Mouse (Mus musculus): Measurements from ENCODE around the gene Zfp503.

The Zfp503 gene

GRCm38 (mm10) chr14:21989291-21989913 lies at the start of gene Zfp503:
Zfp503 (minus strand) TSS chr14:21989601.
- DNase-seq = peak; percentile 81 to 86

- no peak for DNase-seq
Observed at GRCm38 (mm10) chr14:22037498-22038131, 48.2 kb upstream of the Zfp503 start.

GRCm38 (mm10) chr14:22036802-22037497 lies 47.5 kb upstream of the Zfp503 start:
- DNase-seq = no peak

GRCm38 (mm10) chr14:22036338-22036737 lies 46.9 kb upstream of the Zfp503 start:
- DNase-seq = no peak

GRCm38 (mm10) chr14:22035900-22036299 lies 46.5 kb upstream of the Zfp503 start:
- no peak for DNase-seq

- DNase-seq = no peak
Observed at GRCm38 (mm10) chr14:22023533-22023932, 34.1 kb upstream of the Zfp503 start.

- peak; percentile 59 to 71 for DNase-seq
Observed at GRCm38 (mm10) chr14:22020885-22021284, 31.5 kb upstream of the Zfp503 start.

- peak in 1 of 2 experiments; percentile 30 for DNase-seq
Observed at GRCm38 (mm10) chr14:22019949-22020845, 30.8 kb upstream of the Zfp503 start.

GRCm38 (mm10) chr14:22019252-22019948 lies 30.0 kb upstream of the Zfp503 start, which contains the start of gene Lrmda:
Lrmda (plus strand) TSS chr14:22019712.
- DNase-seq = peak; percentile 86 to 90

GRCm38 (mm10) chr14:22017011-22017410 lies 27.6 kb upstream of the Zfp503 start:
- DNase-seq = peak; percentile 41 to 66

GRCm38 (mm10) chr14:22014781-22015180 lies 25.4 kb upstream of the Zfp503 start:
- peak; percentile 64 to 78 for DNase-seq

- no peak for DNase-seq
Observed at GRCm38 (mm10) chr14:22014315-22014714, 24.9 kb upstream of the Zfp503 start.

GRCm38 (mm10) chr14:22007006-22007405 lies 17.6 kb upstream of the Zfp503 start:
- DNase-seq = no peak

- no peak for DNase-seq
Observed at GRCm38 (mm10) chr14:22004943-22005342, 15.5 kb upstream of the Zfp503 start.

GRCm38 (mm10) chr14:22003631-22004030 lies 14.2 kb upstream of the Zfp503 start:
- no peak for DNase-seq

GRCm38 (mm10) chr14:22003231-22003630 lies 13.8 kb upstream of the Zfp503 start:
- no peak for DNase-seq

GRCm38 (mm10) chr14:21999588-21999987 lies 10.2 kb upstream of the Zfp503 start:
- no peak for DNase-seq

- DNase-seq = peak; percentile 87 to 91
Observed at GRCm38 (mm10) chr14:21995031-21995754, 5.8 kb upstream of the Zfp503 start.

- DNase-seq = peak in 1 of 2 experiments; percentile 33
Observed at GRCm38 (mm10) chr14:21994061-21994990, 4.9 kb upstream of the Zfp503 start.
